8 mouse cellular contexts compared by ENCODE assay signal in the genomic region with DNA sequence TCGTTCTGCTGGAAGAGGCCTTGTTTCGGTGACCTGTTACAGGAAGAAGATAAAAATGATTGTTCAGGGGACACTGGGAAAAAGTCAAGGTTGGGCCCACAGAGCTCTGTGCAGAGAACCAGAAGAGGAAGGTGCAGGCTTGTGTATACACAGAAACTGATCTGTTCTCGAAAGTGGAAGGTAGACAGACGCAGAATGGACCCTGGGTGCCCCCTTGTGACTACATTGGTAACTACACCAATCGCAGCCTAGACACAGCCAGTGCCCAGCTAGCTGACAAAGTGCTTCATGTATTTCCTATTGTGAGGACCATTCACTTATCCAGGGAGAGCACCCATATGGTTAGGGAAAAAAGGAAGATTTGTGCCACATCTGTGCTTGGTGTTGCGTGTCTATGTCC. TPM values are rescaled to one million over a fixed set of nuclear protein-coding genes. Genes with fewer than 3 reads are reported as not detected.
A peak's percentile ranks its signal among the peaks of the same experiment; 100 is the strongest.
DNase-seq lines count a peak whose midpoint lies in the region; ATAC-seq lines count a peak whose summit lies in the region.

No protein-coding gene starts in this region.

- peaks cover 36% of the 10 kb centered on the region for H3K27me3 ChIP-seq in embryonic facial prominence, embryonic 12.5 days
- peaks cover 59% of the 10 kb centered on the region for H3K27me3 ChIP-seq in liver, embryonic 12.5 days (replicated peaks)
- 0 out of 2 replicates have a peak, but pooled peaks cover 5% of the 10 kb centered on the region for H3K27me3 ChIP-seq in stomach, embryonic 15.5 days (replicated peaks)

- H3K9ac ChIP-seq in embryonic facial prominence, embryonic 12.5 days: no peak overlapping the region
- no peak overlapping the region for H3K9ac ChIP-seq in liver, embryonic 12.5 days
- no peak overlapping the region for H3K9ac ChIP-seq in stomach, embryonic 15.5 days

- H3K4me2 ChIP-seq in embryonic facial prominence, embryonic 12.5 days (replicated peaks): no peak overlapping the region
- H3K4me2 ChIP-seq in liver, embryonic 12.5 days: no peak overlapping the region
- H3K4me2 ChIP-seq in stomach, embryonic 15.5 days: no peak overlapping the region

- no peaks in the 10 kb centered on the region for H3K36me3 ChIP-seq in embryonic facial prominence, embryonic 12.5 days
- no peaks in the 10 kb centered on the region for H3K36me3 ChIP-seq in liver, embryonic 12.5 days
- no peaks in the 10 kb centered on the region for H3K36me3 ChIP-seq in stomach, embryonic 15.5 days

- no peak overlapping the region for H3K4me3 ChIP-seq in embryonic facial prominence, embryonic 12.5 days
- no peak overlapping the region for H3K4me3 ChIP-seq in liver, embryonic 12.5 days
- H3K4me3 ChIP-seq in stomach, embryonic 15.5 days (replicated peaks): no peak overlapping the region

- H3K27ac ChIP-seq in embryonic facial prominence, embryonic 12.5 days: no peak overlapping the region
- no peak overlapping the region for H3K27ac ChIP-seq in liver, embryonic 12.5 days
- H3K27ac ChIP-seq in stomach, embryonic 15.5 days: no peak overlapping the region

- no peaks in the 10 kb centered on the region for H3K9me3 ChIP-seq in embryonic facial prominence, embryonic 12.5 days
- no peaks in the 10 kb centered on the region for H3K9me3 ChIP-seq in liver, embryonic 12.5 days (replicated peaks)
- H3K9me3 ChIP-seq in stomach, embryonic 15.5 days: no peaks in the 10 kb centered on the region

- ATAC-seq in embryonic facial prominence, embryonic 12.5 days (ENCODE audit: insufficient number of reproducible peaks, insufficient read depth, low FRiP score, low TSS enrichment): peak; percentile 86
- peak; percentile 60 for ATAC-seq in liver, embryonic 12.5 days
- peak; percentile 70; the same call in 1 of the 2 replicates for ATAC-seq in stomach, embryonic 15.5 days (ENCODE audit: insufficient read depth, low FRiP score, low read depth)

- peak; percentile 82 for DNase-seq in A20 (ENCODE audit: low read depth, low spot score)
- peak; percentile 84 to 90 for DNase-seq in adrenal gland, postnatal 36 days
- peak; percentile 27 to 67 for DNase-seq in heart, adult 9 months (ENCODE audit: low spot score in 2 of 2)
- DNase-seq in kidney, postnatal 10 days: peak; percentile 90
- DNase-seq in neural tube, embryonic 10.5 days (ENCODE audit: extremely low spot score, low spot score): peak; percentile 83

- 24% methylated on average over 6 of the region's 6 CpGs for WGBS in embryonic facial prominence, embryonic 12.5 days
- 27% methylated on average over 6 of the region's 6 CpGs for WGBS in liver, embryonic 12.5 days (ENCODE audit: insufficient replicate concordance)
- WGBS in stomach, embryonic 15.5 days: 21% methylated on average over 6 of the region's 6 CpGs

- 0 out of 2 replicates have a peak, but pooled peaks cover 5% of the 10 kb centered on the region for H3K4me1 ChIP-seq in embryonic facial prominence, embryonic 12.5 days
- no peaks in the 10 kb centered on the region for H3K4me1 ChIP-seq in liver, embryonic 12.5 days
- no peaks in the 10 kb centered on the region for H3K4me1 ChIP-seq in stomach, embryonic 15.5 days

RNA-seq across cellular contexts. Expression of gene Foxe3, which starts 21.6 kb away (rescaled TPM):
- total RNA-seq in adrenal gland, postnatal 36 days (2021): not detected
- polyA plus RNA-seq in embryonic facial prominence, embryonic 12.5 days (2016; fragmentation: Nextera tagmentation; extraction: Ambion mirVana): 0.27 and 1.5 TPM in 2 replicates
- polyA plus RNA-seq in liver, embryonic 12.5 days (2016; fragmentation: Nextera tagmentation; extraction: Ambion mirVana): not detected in 2 replicates
- polyA plus RNA-seq in stomach, embryonic 15.5 days (2015; fragmentation: Nextera tagmentation; extraction: Ambion mirVana): not detected in 2 replicates

RNA-seq across cellular contexts. Expression of gene Foxd2, which starts 38.7 kb away (rescaled TPM):
- total RNA-seq in adrenal gland, postnatal 36 days (2021): 1 to 10 TPM; 1.4 to 1.7 TPM
- polyA plus RNA-seq in embryonic facial prominence, embryonic 12.5 days (2016; fragmentation: Nextera tagmentation; extraction: Ambion mirVana): 6.2 and 7.7 TPM in 2 replicates
- 0.11 and 0.16 TPM in 2 replicates for polyA plus RNA-seq in liver, embryonic 12.5 days (2016; fragmentation: Nextera tagmentation; extraction: Ambion mirVana)
- polyA plus RNA-seq in stomach, embryonic 15.5 days (2015; fragmentation: Nextera tagmentation; extraction: Ambion mirVana): 0.19 and 0.32 TPM in 2 replicates

RNA-seq across cellular contexts. Expression of gene Cmpk1, which starts 39.6 kb away (rescaled TPM):
- 100 to 1,000 TPM; 126 to 128 TPM for total RNA-seq in adrenal gland, postnatal 36 days (2021)
- 95.3 and 106 TPM in 2 replicates for polyA plus RNA-seq in embryonic facial prominence, embryonic 12.5 days (2016; fragmentation: Nextera tagmentation; extraction: Ambion mirVana)
- polyA plus RNA-seq in liver, embryonic 12.5 days (2016; fragmentation: Nextera tagmentation; extraction: Ambion mirVana): 71.5 and 75.6 TPM in 2 replicates
- 117 and 122 TPM in 2 replicates for polyA plus RNA-seq in stomach, embryonic 15.5 days (2015; fragmentation: Nextera tagmentation; extraction: Ambion mirVana)

RNA-seq across cellular contexts. Expression of gene Stil, which starts 52.6 kb away (rescaled TPM):
- total RNA-seq in adrenal gland, postnatal 36 days (2021): under 1 TPM; 0.56 to 0.79 TPM
- polyA plus RNA-seq in embryonic facial prominence, embryonic 12.5 days (2016; fragmentation: Nextera tagmentation; extraction: Ambion mirVana): 13.2 and 17.7 TPM in 2 replicates
- polyA plus RNA-seq in liver, embryonic 12.5 days (2016; fragmentation: Nextera tagmentation; extraction: Ambion mirVana): 14.2 and 16.2 TPM in 2 replicates
- 9.9 and 10.9 TPM in 2 replicates for polyA plus RNA-seq in stomach, embryonic 15.5 days (2015; fragmentation: Nextera tagmentation; extraction: Ambion mirVana)
